Mouse (Mus musculus): ENCODE data around the gene Vmn1r148.
"Not testable (repeated sequence)": the region's sequence is repeated elsewhere in the genome, so short reads cannot be mapped to it uniquely, and the experiment has no call there.

Gene Vmn1r148

DNA sequence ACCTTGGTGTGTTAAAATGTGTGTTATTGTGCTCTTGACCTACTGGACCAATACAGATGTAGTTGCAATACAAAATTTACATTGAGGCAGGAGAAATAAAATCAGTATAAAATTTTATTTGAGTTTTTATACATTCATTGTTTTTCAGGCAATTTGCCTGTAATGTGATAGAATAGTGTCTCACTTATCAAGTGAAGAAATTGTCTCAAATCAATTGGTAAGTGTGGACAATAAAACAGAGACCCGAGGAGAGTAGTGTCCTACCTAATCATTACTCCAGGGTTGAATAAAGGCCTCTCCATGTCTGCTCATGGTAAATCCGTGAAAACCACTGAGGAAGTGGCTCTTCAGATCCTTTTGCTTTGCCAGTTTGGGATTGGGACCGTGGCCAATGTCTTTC lies at the start of gene Vmn1r148:
Gene Vmn1r148, plus strand, starts transcription at position 301 of the 400 bp plus-strand sequence.
- DNase-seq (ENCODE audit: low read depth, low spot score) = not testable (repeated sequence)

DNA sequence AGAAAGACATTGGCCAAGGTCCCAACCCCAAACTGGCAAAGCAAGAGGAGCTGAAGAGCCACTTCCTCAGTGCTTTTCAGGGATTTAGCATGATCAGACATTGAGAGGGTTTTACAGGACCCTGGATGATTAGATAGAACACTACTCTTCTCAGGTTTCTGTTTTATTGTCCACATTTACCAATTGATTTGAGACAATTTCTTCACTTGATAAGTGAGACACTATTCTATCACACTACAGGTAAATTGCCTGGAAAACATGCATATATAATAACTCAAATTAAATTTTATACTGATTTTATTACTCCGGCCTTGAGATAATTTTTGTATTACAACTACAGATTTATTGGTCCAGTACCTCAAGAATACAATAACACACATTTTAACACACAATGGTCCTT lies 42.4 kb upstream of the Vmn1r148 start, which contains the start of gene Gm8660:
Gene Gm8660, minus strand, starts transcription at position 101 of the 400 bp plus-strand sequence.
- not testable (repeated sequence) for DNase-seq (ENCODE audit: low read depth, low spot score)

DNA sequence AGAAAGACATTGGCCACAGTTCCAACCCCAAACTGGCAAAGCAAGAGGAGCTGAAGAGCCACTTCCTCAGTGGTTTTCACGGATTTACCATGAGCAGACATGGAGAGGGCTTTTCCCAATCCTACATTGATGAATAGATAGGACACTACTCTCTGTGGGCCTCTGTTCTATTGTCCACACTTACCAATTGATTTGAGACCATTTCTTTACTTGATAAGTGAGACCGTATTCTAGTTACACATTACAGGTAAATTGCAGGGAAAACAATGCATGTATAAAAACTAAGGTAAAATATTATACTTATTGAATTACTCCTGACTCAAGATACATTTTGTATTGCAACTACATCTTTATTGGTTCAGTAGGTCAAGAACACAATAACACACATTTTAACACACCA lies 24.7 kb downstream of the Vmn1r148 start, which contains the start of gene Vmn1r149:
Gene Vmn1r149, minus strand, starts transcription at position 101 of the 400 bp plus-strand sequence.
- DNase-seq (ENCODE audit: low read depth, low spot score) = not testable (repeated sequence)

DNA sequence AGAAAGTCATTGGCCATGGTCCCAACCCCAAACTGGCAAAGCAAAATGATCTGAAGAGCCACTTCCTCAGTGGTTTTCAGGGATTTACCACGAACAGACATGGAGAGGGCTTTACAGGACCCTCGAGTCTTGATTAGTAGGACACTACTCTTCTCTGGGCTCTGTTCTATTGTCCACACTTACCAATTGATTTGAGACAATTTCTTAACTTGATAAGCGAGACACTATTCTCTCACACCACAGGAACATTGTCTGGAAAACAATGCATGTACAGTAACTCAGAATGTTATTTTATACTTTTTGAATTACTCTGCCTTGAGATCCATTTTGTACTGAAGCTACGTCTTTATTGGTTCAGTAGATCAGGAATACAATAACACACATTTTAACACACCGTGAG lies 50.6 kb downstream of the Vmn1r148 start, which contains the start of gene Gm10665:
Gene Gm10665, minus strand, starts transcription at position 101 of the 400 bp plus-strand sequence.
- not testable (repeated sequence) for DNase-seq (ENCODE audit: low read depth, low spot score)

Measured in CD4-positive, CD25-positive, alpha-beta regulatory T cell, adult 2 months (primary cell).